Mouse (Mus musculus) spleen, postnatal 4 days (tissue): ENCODE measurements around the gene Elof1.
"Not testable (repeated sequence)": the region's sequence is repeated elsewhere in the genome, so short reads cannot be mapped to it uniquely, and the experiment has no call there.

ENCODE experiments used
- DNase-seq, 2 experiments: peaks; one replicate each; pipeline ENCODE4 v3.0.0; 2022; ENCODE audit warnings: low spot score in 2 of 2

Elof1 gene

GRCm38 (mm10) chr9:22116740-22117426 is at the start of gene Elof1:
TSS of gene Elof1 (minus strand) at chr9:22117172.
- peak; percentile 93 to 94 for DNase-seq

GRCm38 (mm10) chr9:22166686-22167085 is 49.7 kb upstream of the Elof1 start:
- DNase-seq, result peak in 1 of 2 experiments; percentile 41

GRCm38 (mm10) chr9:22165964-22166363 is 49.0 kb upstream of the Elof1 start:
- no peak for DNase-seq

GRCm38 (mm10) chr9:22164711-22165668 is 48.0 kb upstream of the Elof1 start:
- no peak for DNase-seq

GRCm38 (mm10) chr9:22162912-22163311 is 45.9 kb upstream of the Elof1 start:
- DNase-seq, result no peak

GRCm38 (mm10) chr9:22162305-22162704 is 45.3 kb upstream of the Elof1 start:
- no peak for DNase-seq

DNA sequence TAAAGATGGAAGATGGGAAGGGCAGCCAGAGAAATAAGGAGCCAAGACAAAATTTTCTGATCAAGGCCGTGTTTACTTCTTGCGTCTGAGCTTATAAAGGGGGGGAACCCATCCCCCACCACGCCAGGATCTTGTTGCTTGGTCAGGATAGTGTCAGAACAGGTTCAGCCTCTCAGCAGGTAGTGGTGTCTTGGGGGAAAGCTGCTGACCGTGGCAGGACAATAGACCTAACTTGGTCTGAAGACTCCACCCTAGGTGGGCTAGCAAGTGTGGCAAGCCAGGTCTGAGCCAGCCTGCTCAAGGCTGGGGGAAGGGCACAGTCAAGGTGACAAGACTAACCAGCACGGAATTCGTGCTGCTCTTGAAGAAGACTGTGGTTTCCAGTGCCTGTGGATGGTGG is 44.3 kb upstream of the Elof1 start:
- DNase-seq, result no peak

GRCm38 (mm10) chr9:22157516-22158265 is 40.7 kb upstream of the Elof1 start:
- no peak for DNase-seq

- DNase-seq, result peak; percentile 99
Observed at GRCm38 (mm10) chr9:22156497-22157245, 39.7 kb upstream of the Elof1 start, which contains the start of gene Pigyl. TSS of gene Pigyl (plus strand) at chr9:22156846.

DNA sequence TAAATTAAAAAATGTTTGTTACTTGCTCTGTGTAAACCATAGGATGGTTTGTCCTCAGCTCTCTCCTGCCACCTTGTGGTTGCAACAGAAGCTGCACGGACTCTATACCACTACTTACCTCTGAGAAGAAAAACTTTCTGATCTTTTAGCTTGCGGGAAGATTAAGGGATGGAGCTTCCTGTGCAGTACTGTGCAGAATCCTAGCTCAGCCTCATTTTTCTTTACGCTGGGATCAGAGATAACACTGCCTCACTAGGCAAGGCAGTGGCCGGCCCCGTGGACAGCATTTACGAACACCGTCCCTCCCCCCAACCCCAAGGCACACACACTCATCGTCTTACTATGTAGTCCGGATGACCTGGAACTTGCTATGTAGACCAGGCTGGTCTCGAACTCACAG is 38.6 kb upstream of the Elof1 start:
- peak; percentile 75 to 90 for DNase-seq

GRCm38 (mm10) chr9:22153810-22154209 is 36.8 kb upstream of the Elof1 start:
- no peak for DNase-seq

DNA sequence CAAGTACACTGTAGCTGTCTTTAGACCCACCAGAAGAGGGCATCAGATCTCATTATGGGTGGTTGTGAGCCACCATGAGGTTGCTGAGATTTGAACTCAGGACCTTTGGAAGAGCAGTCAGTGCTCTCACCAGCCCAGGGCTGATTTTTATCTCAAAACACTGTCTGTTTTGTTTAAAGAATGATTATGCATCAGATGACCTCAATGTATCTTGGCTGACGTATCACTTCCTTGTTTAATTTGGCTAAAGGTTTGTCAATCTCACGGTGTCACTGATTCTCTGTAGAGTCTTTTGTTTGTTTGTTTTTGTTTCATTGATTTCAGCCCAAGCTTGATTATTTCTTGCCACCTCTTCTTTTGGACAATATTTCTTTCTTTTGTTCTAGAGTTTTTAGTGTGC is 34.0 kb upstream of the Elof1 start:
- DNase-seq, result no peak

GRCm38 (mm10) chr9:22150249-22150693 is 33.3 kb upstream of the Elof1 start:
- not testable (repeated sequence) for DNase-seq

GRCm38 (mm10) chr9:22149426-22150248 is 32.7 kb upstream of the Elof1 start:
- DNase-seq, result peak in 1 of 2 experiments; percentile 68

- DNase-seq, result no peak
Observed at GRCm38 (mm10) chr9:22144304-22144965, 27.5 kb upstream of the Elof1 start.

GRCm38 (mm10) chr9:22143108-22144037 is 26.4 kb upstream of the Elof1 start:
- peak; percentile 87 to 97 for DNase-seq

- no peak for DNase-seq
Observed at GRCm38 (mm10) chr9:22139746-22140145, 22.8 kb upstream of the Elof1 start.

GRCm38 (mm10) chr9:22138480-22138879 is 21.5 kb upstream of the Elof1 start:
- peak in 1 of 2 experiments; percentile 78 for DNase-seq
